8 mouse cellular contexts compared by ENCODE assay signal in genomic region chr4:83524456-83524842, GRCm38 (mm10). TPM values are rescaled to one million over a fixed set of nuclear protein-coding genes. Genes with fewer than 3 reads are reported as not detected.
DNase-seq lines count a peak whose midpoint lies in the region; ATAC-seq and TF ChIP-seq lines count a peak whose summit lies in the region.

No protein-coding gene starts in this region.

- peak overlapping the region; percentile 99 for H3K4me2 ChIP-seq in liver, embryonic 13.5 days

- H3K9me3 ChIP-seq in liver, embryonic 13.5 days (replicated peaks) = no peaks in the 10 kb centered on the region

- no peaks in the 10 kb centered on the region for H3K36me3 ChIP-seq in testis, adult 2 months (ENCODE audit: control insufficient read depth, insufficient read depth, low read length)
- no peaks in the 10 kb centered on the region for H3K36me3 ChIP-seq in liver, embryonic 13.5 days

- H3K4me3 ChIP-seq in testis, adult 2 months (ENCODE audit: control insufficient read depth, low read depth, low read length) = peak overlapping the region; percentile 100
- H3K4me3 ChIP-seq in liver, embryonic 13.5 days (replicated peaks) = peak overlapping the region; percentile 87

- peak overlapping the region; percentile 89 for H3K27ac ChIP-seq in testis, adult 2 months (ENCODE audit: control insufficient read depth, insufficient read depth, low read depth, low read length)
- H3K27ac ChIP-seq in liver, embryonic 13.5 days = peak overlapping the region; percentile 87

- ATAC-seq in frontal cortex, adult (ENCODE audit: low TSS enrichment) = 0 out of 2 replicates have a peak, but pooled peaks have one; percentile 1
- ATAC-seq in liver, embryonic 13.5 days (ENCODE audit: low read depth) = no peak
- no peak for ATAC-seq in monocyte, adult 5-6 weeks (replicated peaks; ENCODE audit: insufficient number of reproducible peaks, low FRiP score, low TSS enrichment, poor library complexity, severe bottlenecking)

- WGBS in liver, embryonic 13.5 days (ENCODE audit: insufficient replicate concordance) = 8% methylated on average over 6 of the region's 6 CpGs

- no peaks in the 10 kb centered on the region for H3K27me3 ChIP-seq in testis, adult 2 months (ENCODE audit: control insufficient read depth, insufficient read depth, low read length)
- H3K27me3 ChIP-seq in liver, embryonic 13.5 days = no peaks in the 10 kb centered on the region

- peak overlapping the region; percentile 86 for H3K9ac ChIP-seq in liver, embryonic 13.5 days

- TF ChIP-seq POLR2A in testis, adult 2 months (IDR thresholded peaks at IDR 0.05; ENCODE audit: control insufficient read depth, low read depth, low read length) = no peak

- H3K4me1 ChIP-seq in testis, adult 2 months (ENCODE audit: control insufficient read depth, insufficient read depth, low read length) = peaks cover 6% of the 10 kb centered on the region
- H3K4me1 ChIP-seq in liver, embryonic 13.5 days (replicated peaks) = peaks cover 32% of the 10 kb centered on the region

- DNase-seq in frontal cortex, adult 2 months (ENCODE audit: extremely low spot score in 1 of 2, low spot score in 1 of 2) = no peak
- no peak for DNase-seq in testis, postnatal 14 days (ENCODE audit: low spot score)
- DNase-seq in liver, embryonic 13.5 days = peak; percentile 43
- DNase-seq in left cerebral cortex, adult 9 months (ENCODE audit: low spot score in 2 of 2) = no peak
- no peak for DNase-seq in adrenal gland, adult 8-10 months

- TF ChIP-seq CTCF in testis, adult 2 months (IDR thresholded peaks at IDR 0.05; ENCODE audit: control insufficient read depth, insufficient read depth, insufficient replicate concordance, low read depth, low read length) = no peak

RNA-seq across cellular contexts. Expression of gene Ccdc171, which starts 0.9 kb away (rescaled TPM):
- polyA plus RNA-seq in frontal cortex, adult 2 months (2012; rRNA removed) = 3.9 and 4.2 TPM in 2 replicates
- polyA plus RNA-seq in testis, adult 2 months (2012; rRNA removed) = 16.7 and 17.0 TPM in 2 replicates
- polyA plus RNA-seq in liver, embryonic 13.5 days (2015; fragmentation: Nextera tagmentation; extraction: Ambion mirVana) = 1.1 and 1.8 TPM in 2 replicates
- 20.6 to 27.2 TPM (median 24.0 TPM) in 3 replicates for total RNA-seq in monocyte, adult 5-6 weeks (2017)
- 1 to 10 TPM; 2.6 to 3.4 (median 2.9) TPM for total RNA-seq in adrenal gland, adult 8-10 months (2022)

RNA-seq across cellular contexts. Expression of gene Psip1, which starts 38.2 kb away (rescaled TPM):
- polyA plus RNA-seq in frontal cortex, adult 2 months (2012; rRNA removed) = 255 and 272 TPM in 2 replicates
- 95.4 and 97.4 TPM in 2 replicates for polyA plus RNA-seq in testis, adult 2 months (2012; rRNA removed)
- polyA plus RNA-seq in liver, embryonic 13.5 days (2015; fragmentation: Nextera tagmentation; extraction: Ambion mirVana) = 59.9 and 71.4 TPM in 2 replicates
- 133 to 185 TPM (median 138 TPM) in 3 replicates for total RNA-seq in monocyte, adult 5-6 weeks (2017)
- total RNA-seq in adrenal gland, adult 8-10 months (2022) = 10 to 100 TPM; 49.0 to 67.3 (median 52.6) TPM
